Mouse (Mus musculus): Measurements from ENCODE around the gene Slc23a2. TPM values are rescaled to one million over a fixed set of nuclear protein-coding genes. Genes with fewer than 3 reads are reported as not detected.

Slc23a2 gene
- total RNA-seq, 2 experiments from 2014 or later, result 99.1 to 99.3 TPM

DNA sequence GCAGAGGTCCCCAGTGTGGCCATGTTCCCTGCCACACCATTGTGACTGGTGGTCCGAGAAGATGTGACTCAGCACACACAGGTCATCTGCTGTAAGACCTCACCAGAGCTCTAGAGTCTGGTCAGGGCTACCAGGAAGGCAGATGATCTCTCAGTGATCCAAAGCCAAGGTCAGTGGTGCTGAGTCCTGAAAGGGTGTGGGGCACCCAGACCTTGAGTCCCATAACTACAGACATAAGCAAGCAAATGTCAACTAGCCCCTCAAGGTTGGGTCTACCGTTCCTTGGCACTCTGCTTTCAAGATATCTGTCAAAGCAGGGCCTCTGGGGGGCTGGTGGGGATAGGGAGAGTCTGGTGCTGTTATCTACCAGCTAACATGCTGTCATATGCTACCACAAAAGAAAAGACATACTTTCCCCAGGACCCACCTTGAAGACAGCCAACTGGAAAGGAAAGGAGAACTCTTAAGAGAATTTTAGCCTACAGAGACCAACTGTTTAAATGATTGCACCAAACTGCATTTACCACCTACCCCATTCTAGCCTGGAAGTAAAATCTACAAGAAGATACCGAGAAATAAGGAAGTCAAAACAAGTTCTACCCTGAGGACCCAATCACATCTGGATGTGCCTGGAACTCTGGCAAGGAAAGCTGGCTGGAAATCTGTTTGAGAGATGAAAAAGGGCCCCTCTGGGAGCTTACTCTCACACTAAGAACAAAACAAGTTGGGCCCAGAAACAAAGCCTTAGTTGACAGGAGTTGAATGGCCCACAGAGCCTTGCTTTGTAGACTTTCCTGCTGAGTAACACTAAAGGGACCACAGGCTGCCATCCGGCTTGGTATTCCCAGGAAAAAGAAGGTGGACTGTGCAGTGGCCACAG is 110.1 kb downstream of the Slc23a2 start:
- DNase-seq (ENCODE audit: extremely low spot score in 1 of 2, low spot score in 2 of 2), result no peak
- intact Hi-C loops (cut with DNase I), result no loop called here

DNA sequence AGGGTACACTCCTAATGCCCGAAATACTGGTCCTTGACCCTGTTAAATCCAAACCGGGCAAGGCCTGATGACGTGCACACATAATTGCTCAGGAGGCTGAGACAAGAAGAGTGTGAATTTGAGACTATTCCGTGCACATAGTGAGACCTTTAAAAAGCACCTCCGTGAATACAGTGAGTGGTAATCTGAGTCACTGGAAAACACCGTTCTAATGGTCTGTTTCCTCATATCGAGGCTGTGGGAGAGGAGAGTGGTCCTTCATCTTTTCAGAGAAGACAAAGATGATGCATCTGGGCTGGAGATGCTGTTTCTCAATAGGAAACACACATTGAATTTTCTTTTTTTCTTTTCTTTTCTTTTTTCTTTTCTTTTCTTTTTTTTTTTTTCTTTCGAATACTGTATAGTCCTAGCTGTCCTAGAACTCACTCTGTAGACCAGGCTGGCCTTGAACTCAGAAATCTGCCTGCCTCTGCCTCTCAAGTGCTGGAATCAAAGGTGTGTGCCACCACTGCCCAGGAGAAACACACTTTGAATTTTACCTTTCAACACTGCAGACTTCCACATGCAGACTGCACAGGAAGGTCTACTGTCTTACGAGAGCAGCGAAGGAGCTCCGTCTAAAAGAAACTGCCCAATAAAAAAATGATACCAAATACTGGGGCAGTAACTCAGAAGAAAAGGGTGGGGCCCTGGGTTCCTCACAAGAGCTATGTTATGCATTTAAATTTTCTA is 113.4 kb downstream of the Slc23a2 start:
- no peak for DNase-seq (ENCODE audit: extremely low spot score in 1 of 2, low spot score in 2 of 2)
- intact Hi-C loops (cut with DNase I), result no loop called here

DNA sequence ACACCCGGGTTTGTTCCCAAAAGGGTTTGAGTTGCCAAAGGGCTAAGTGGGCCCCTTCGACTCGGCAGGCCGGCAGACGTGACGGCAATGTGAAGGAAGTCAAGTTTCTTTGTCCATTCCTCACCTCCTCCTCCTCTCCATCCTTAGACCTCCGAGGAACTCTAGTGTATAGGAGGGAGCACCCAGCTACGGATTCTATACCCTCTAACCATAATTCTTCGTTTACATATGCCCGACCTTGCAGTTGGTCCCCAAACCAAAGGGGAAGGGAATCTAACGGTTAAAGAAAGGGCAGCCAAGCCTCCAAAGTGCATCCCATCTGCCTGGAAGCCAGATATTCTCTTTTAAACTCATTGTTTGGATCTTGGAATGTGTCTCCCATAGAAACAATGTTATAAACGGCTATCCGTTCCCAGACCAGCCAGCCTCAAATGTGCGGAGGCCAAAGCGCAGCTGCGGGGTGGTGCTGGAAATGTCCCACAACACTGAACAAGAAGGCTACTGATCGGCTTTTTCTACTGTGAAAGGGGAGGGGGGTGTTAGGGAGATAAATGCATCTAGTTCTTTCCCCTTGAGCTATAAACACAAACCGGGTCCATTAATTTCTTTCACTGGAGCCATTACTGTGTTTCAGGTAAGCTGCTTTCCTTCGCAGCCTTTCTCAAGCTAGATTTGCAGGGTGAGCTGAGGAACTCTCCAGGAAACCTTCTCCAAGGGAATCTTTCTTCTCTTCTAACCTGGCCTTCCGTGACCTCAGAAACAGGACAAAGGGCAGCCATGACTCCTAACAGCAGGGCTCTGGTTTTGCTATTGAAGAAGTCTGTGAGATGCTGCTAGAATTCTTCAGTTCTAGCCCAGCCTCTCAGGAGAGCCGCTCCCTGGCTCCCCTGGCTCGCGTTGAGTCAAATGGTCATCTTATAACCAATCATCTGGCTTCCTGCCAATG is 114.2 kb downstream of the Slc23a2 start:
- peak; percentile 30 to 53 for DNase-seq (ENCODE audit: extremely low spot score in 1 of 2, low spot score in 2 of 2)
- intact Hi-C loops (cut with DNase I), result no loop called here

DNA sequence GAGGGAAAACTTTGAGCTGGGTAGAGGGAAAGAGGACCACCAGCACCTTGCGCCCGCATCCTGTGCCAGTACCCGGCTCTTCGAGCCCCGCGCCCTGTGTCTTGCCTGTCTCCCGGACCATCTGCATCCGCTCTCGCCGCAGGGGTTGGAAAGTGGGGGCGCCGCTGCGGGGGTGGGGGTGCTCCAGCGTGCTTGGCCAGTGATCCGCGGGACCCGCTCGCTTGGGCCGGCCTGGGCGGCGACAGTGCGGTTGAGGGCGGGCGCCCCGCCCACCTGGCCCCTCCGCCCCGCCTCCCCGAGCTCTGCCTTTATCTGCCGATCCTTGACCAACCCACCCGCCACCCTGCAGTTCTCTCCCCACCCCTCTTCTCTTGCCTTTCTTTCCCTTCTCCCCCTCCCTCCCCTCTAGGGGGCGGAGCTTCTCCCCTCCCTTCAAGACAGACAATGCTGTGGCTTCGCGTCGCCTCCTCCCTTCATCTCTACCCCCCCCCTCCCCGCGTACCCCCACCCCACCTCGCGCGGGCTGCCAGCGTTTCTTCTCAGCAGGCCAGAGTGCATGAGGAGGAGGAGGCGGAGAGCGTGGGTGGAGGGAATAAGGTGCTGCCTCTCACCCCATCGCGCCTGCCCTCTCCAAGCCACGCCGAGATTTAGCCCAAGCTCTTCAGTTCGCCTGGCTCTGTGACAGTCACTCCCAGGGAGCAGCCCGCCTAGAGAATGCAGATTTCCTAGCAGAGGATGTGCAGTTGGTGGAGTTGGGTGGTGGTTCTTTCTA is 115.1 kb downstream of the Slc23a2 start, which contains the start of gene Rassf2:
TSS of gene Rassf2 (minus strand) at position 613 of the 772 bp plus-strand sequence.
- intact Hi-C loops (cut with DNase I), result no loop called here

DNA sequence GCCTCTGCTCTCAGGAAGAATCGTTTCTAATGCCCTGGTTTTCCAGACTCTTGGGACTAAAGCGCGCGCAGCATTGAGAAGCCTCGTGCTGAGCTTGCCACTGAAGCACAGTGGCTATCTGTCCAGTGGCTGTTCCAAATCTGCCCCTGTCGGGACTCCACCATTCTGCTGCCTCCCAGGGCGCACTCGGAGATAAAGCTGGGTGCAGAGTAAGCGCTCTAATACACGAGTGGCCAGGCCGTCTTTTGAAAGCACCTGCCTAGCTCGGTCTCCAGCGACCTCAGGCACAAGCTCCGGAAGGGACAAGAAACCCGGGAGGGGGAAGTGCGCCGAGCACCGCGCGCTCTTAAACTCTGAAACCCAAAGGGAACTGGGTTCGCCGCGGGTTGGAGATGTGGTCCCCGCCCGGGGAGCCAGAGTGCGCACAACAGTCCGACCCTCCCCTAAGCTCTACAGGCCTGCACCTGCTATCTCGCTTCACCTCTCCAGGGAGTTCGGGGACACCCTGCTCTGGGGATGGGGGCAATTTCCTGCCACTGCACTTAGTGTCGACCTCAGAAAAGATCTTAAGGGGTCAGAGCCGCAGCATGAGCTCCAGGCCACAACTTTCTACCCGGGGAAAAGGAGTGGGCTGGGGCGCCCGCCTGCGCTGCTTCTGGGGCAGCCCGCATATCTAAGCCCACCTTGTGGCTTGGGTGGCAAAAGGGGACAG is 115.9 kb downstream of the Slc23a2 start:
- intact Hi-C loops (cut with DNase I), result no loop called here
- peak in 1 of 2 experiments; percentile 63 for DNase-seq (ENCODE audit: extremely low spot score in 1 of 2, low spot score in 2 of 2)

More for the DNA sequence above, 115.1 kb downstream of the Slc23a2 start, which contains the start of gene Rassf2:
- DNase-seq (ENCODE audit: extremely low spot score in 1 of 2, low spot score in 2 of 2), result peak; percentile 84 to 94

DNA sequence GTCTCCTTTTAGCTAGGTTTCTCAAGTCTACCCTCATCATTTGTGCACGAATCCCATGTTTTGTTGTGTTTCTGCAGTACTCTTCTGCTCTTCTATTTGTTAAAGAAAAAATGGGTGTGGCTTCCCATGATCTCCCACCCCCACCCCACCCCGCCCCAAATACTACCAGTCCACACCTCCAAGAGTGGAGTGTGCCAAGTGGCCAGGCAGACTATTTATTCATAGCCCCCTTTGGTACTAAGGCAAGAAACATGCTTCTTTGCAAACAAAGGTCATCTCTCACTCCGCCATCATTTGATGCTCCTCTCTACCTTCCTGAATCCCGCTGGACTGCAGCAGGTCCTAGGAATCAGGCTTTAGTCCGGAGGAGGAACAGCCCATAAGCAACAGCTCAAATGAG is 116.8 kb downstream of the Slc23a2 start:
- intact Hi-C loops (cut with DNase I), result no loop called here
- no peak for DNase-seq (ENCODE audit: extremely low spot score in 1 of 2, low spot score in 2 of 2)

DNA sequence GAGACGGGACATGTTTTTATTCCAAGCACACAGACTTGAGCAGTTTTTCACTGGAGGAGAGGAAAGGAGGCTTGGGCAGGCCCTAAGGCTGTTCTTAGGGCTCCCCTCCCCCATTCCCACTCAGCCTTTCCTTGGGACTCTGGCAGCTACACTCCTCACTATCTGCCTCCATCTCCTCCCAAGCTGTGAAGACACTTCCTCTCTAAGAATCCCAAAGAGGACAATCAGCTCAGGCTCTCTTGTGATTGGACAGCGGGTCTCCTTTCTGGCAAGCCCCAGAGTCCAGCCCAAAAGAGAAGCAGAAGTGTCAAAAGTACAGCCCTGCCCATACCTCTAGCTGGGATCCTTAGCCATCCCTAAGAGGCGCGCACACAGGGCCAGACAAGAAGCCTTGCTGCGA is 117.5 kb downstream of the Slc23a2 start:
- intact Hi-C loops (cut with DNase I), result no loop called here
- DNase-seq (ENCODE audit: extremely low spot score in 1 of 2, low spot score in 2 of 2), result peak; percentile 21 to 44

DNA sequence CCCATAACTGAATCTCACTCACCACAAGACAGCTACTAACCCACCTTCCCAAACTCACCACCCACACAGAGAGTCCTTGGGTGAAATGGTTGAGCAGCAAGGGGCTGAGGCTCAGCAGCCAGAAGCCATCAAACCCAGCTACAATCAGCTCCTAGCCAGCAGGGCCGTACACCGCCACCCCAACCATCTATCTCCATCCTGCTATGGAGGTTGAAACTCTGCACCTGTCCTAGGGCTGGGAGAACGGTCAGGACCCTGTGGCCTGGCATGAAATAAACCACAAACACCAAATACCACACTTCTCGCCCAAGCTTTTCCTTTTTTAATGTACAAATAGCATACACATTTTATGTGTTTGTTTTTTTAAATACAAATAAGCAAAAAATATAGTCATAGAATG is 120.9 kb downstream of the Slc23a2 start:
- intact Hi-C loops (cut with DNase I), result no loop called here
- DNase-seq (ENCODE audit: extremely low spot score in 1 of 2, low spot score in 2 of 2), result peak in 1 of 2 experiments; percentile 12

DNA sequence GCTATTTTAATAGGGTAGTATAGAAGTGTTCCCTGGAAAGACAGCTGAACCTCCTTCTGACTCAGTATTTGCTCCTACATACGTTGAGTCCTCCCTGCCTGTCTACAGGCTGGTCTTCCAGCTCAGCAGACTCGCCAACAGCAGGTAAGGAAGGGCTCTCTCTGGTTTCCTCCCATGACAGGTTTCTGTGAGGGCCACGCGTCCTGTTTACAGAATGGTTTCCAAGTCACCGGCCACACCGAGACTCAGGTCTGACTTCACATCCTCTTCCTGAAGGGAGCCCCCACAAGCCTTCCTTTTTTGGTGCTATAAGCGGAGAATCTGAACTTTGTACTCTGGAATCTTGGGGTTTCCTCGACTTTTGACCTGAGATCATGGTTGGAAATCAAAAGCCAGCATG is 122.3 kb downstream of the Slc23a2 start:
- DNase-seq (ENCODE audit: extremely low spot score in 1 of 2, low spot score in 2 of 2), result peak in 1 of 2 experiments; percentile 49
- intact Hi-C loops (cut with DNase I), result no loop called here

DNA sequence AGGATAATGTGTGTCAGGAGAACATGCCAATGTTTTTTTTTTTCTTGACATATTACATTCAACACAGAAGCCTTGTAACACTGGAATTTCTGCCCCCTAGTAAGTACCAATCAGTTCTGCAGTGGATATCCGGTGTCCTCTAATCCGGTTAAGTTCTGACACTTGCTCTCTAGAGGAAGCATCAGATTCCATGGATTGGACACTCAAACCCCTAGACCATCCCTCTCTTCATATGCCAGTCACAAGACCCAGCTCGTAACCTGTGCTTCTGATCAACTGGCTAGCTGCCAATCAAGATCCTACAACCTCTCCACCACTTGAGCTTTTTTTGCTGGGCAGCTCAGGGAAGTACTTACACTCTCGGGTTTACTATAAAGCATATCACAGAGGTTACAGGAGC is 123.3 kb downstream of the Slc23a2 start:
- DNase-seq (ENCODE audit: extremely low spot score in 1 of 2, low spot score in 2 of 2), result peak in 1 of 2 experiments; percentile 13
- intact Hi-C loops (cut with DNase I), result no loop called here

DNA sequence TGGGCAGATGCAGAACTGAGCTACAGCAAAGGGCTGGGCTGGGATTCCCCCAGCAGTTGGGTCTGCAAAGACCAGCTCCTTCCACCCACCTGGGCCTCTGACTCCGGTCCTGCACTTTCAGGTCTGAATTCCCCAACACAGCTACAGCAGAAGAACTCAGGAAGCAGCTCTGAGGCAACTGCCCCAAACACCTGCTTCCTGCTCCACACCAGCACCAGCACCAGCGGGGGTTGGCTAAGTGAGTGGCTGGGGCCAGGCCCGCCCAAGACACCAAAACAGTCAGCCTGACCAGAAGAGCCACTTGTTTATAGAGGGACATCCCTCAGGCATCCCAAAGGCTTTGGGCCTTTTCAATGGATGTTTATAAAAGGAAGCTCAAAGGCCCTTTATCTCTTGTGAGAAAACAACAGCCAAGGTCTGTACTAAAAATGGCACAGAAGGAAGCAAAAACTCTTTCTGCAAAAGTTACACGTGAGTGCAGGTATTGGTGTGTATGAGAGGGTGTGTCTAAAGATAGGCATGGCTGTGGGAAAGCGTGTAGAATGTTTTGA is 123.8 kb downstream of the Slc23a2 start:
- peak in 1 of 2 experiments; percentile 83 for DNase-seq (ENCODE audit: extremely low spot score in 1 of 2, low spot score in 2 of 2)
- intact Hi-C loops (cut with DNase I), result no loop called here

DNA sequence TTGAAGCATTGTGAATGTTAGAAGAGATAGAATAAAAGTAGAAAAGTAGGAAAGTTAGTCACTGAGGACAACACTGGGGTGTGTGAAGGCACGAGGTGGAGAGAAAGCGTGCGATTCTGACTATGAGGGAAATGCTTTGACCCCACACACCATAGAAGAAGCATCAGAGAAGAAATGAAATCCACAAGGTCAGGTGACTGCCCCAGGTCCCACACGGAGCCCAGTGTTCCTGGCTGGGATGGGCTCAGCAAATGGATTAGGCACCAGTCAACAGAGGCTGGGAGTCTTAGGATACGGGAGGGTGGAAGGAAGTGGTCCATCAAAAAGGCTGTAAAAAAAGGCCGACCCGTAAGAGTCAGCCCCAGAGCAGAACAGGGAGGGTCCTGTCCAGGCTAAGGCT is 124.5 kb downstream of the Slc23a2 start:
- intact Hi-C loops (cut with DNase I), result no loop called here
- no peak for DNase-seq (ENCODE audit: extremely low spot score in 1 of 2, low spot score in 2 of 2)

DNA sequence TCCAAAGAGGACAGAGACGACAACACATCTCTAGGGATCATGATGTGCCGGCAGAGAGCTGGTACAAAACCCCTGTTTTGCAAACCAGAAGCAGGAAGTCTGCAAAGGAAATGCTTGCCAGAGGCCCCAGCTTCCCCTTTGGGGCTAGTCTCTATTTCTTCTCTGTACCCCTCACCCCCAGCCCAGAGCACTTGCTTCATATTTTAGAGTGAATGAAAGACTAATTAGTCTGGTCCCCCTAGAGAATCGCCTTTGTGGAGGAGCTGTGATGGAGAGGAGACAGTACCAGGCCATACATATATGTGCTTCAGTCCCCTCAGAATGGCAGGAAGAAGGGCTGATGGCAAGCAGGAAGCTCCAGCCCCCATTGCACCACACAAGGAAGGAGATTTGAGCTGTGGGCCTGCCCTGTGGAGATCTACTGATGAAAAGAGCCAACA is 125.5 kb downstream of the Slc23a2 start:
- DNase-seq (ENCODE audit: extremely low spot score in 1 of 2, low spot score in 2 of 2), result no peak
- intact Hi-C loops (cut with DNase I), result no loop called here

DNA sequence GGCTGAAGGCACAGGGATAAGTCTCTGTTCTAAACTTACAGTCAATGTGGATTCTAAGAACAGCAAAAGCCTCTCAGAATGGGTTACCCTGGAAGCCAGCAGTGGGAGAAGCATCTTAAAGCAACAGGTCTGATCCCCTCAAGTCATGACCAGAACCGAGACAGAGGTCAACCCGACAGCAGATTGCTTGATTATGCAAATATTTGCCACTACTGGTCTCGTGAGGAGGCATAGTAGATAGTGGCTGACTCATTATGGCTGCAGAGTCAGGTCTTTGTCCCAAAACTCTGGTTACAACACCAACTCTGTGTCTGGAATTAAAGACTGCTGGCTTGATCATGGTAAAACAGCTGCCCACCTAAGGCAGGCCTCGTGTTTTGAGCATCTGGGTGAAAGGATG is 126.8 kb downstream of the Slc23a2 start:
- intact Hi-C loops (cut with DNase I), result no loop called here
- no peak for DNase-seq (ENCODE audit: extremely low spot score in 1 of 2, low spot score in 2 of 2)

DNA sequence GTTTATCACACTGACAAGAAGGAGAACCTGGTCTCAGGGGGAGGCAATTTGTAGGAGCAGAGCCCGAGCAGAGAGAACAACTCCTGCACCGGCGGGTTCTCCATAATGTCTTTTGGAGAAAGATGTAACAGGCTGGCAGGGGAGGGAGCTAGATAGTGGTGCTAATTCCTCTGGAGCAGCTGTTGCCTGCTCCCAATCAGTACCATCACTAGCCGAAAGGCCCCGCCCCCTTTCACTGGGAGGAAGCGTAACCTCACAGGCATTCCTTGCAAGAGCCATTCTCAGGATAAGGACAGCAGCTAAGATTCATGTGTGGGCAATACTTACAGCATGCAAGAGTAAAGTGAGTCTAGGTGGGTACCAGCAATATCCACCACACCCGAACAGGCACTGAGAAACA is 127.3 kb downstream of the Slc23a2 start:
- DNase-seq (ENCODE audit: extremely low spot score in 1 of 2, low spot score in 2 of 2), result peak in 1 of 2 experiments; percentile 72
- intact Hi-C loops (cut with DNase I), result no loop called here

DNA sequence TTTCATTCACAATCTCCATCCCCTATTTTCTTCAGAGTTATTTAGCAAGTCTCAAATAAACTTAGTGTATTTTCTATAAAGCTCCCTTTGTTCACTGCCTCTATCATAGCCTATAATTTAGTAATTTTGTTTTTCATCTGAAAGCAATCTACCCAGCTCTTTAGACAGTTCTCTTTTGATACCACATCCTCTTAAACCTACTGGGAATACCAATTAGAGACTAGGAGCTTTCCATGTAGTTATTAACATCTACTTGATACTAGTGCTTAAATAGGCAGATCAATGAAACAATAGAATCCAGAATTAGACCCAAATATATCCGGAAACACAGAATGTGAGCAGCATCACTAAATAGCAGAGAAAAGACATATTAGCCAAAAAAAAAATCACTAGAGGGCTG is 128.9 kb downstream of the Slc23a2 start:
- intact Hi-C loops (cut with DNase I), result no loop called here

DNA sequence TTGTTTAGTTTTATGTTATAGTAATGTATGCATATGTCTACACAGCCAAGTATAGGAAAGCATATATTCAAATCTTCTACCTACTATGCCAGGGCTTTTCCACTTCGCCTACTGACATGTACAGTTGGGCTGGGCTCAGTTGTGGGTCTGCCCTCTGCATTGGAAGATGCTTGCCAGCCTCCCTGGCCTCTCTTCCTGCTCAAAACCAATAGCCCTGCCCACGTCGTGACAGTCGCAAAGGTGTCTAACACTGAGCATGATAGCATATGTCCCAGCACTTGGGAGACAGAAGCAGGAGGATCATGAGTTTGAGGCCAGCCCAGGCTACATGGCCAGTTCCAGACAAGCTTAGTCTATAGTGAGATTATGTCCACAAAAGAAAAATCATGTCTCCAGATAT is 131.8 kb downstream of the Slc23a2 start:
- DNase-seq (ENCODE audit: extremely low spot score in 1 of 2, low spot score in 2 of 2), result peak in 1 of 2 experiments; percentile 6
- intact Hi-C loops (cut with DNase I), result no loop called here

More for the DNA sequence above, 128.9 kb downstream of the Slc23a2 start:
- DNase-seq (ENCODE audit: extremely low spot score in 1 of 2, low spot score in 2 of 2), result no peak

Measured in left cerebral cortex, postnatal 10 days (tissue).